Mouse (Mus musculus): Measurements from ENCODE around the gene Rpl23. TPM values are rescaled to one million over a fixed set of nuclear protein-coding genes. Genes with fewer than 3 reads are reported as not detected.

The Rpl23 gene
- polyA plus RNA-seq, 1 experiment from 2014 or later, result 457 TPM

DNA sequence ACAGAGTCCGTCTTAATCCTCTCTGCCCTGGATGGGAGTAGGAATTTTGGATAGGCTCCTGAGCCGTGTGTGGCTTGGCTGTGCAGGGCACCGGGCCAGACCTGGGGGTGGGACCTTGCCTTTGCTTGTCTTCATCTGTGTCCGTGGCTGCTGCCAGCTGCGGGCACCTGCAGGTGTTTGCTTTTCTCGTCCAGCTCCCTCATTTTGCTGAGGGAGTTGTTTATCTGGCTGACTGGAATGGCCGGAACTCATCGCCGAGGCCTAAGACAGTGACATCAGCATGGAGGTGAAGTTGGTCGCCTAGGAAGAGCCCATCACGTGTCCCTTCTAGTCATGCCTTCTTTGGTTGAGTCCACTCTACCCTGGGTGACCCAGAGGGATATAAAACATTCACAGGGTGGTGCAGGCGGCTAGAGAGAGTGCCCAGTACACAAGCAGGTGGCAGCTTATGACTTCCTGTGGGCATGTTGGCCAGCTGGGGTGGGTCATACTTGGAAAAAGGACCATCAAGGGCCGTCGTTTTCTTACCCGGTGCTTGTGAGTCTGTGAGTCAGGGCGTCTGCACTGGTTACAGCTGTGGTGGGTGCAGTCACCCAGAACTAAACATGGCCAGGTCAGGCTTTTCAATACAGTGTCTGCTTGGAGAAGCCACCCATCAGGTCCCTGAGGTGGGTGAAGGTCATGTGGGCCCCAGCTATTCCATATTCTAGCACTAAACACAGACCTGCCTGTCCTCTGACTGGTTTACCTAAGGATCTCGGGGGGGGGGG lies 31.7 kb upstream of the Rpl23 start:
- H3K9me3 ChIP-seq, result no peaks in the 10 kb centered on the region
- peaks cover 100% of the 10 kb centered on the region for H3K4me1 ChIP-seq
- no peak overlapping the region for H3K4me3 ChIP-seq
- H3K4me2 ChIP-seq, result no peak overlapping the region
- H3K9ac ChIP-seq, result no peak overlapping the region
- no peaks in the 10 kb centered on the region for H3K27me3 ChIP-seq
- H3K36me3 ChIP-seq, result peaks cover 41% of the 10 kb centered on the region
- ATAC-seq (ENCODE audit: borderline replicate concordance, extremely low read depth, low FRiP score, low TSS enrichment), result no peak
- WGBS, result 54% methylated on average over 17 of the region's 17 CpGs
- H3K27ac ChIP-seq, result peak overlapping the region; percentile 89

- H3K27ac ChIP-seq, result peak overlapping the region; percentile 89
- H3K9ac ChIP-seq, result peak overlapping the region; percentile 9; the same call in 1 of the 2 replicates
- H3K27me3 ChIP-seq, result no peaks in the 10 kb centered on the region
Measured at GRCm38 (mm10) chr11:97813085-97813484, 30.8 kb upstream of the Rpl23 start.

DNA sequence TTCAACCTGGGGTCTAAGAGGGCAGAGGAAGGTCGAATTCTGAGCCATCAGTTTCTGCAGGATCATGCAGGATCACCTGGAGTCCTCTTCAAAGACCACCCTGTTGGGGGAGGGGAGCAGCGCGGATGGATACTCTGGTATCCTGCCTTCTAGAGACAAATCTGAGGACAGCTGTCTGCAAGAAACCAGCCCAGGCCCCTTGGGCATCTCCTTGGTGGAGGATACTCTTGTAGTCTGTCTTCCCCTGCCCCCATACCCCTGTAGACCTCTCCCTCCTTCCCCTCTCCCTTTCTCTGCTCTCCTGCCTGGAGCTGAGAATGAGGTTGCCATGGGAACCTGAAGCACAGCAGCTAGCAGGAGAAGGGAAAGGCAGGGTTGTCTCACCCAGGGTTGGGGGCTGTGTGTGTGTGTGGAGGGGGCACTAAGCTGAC lies 30.3 kb upstream of the Rpl23 start:
- H3K4me3 ChIP-seq, result no peak overlapping the region
- peaks cover 100% of the 10 kb centered on the region for H3K4me1 ChIP-seq
- peak overlapping the region; percentile 89 for H3K27ac ChIP-seq
- peak overlapping the region; percentile 15; the same call in 1 of the 2 replicates for H3K9ac ChIP-seq
- peak; percentile 5; the same call in 1 of the 2 replicates for ATAC-seq (ENCODE audit: borderline replicate concordance, extremely low read depth, low FRiP score, low TSS enrichment)
- H3K27me3 ChIP-seq, result no peaks in the 10 kb centered on the region
- no peak overlapping the region for H3K4me2 ChIP-seq
- no peaks in the 10 kb centered on the region for H3K9me3 ChIP-seq
- WGBS, result 33% methylated on average over 3 of the region's 3 CpGs
- H3K36me3 ChIP-seq, result peaks cover 44% of the 10 kb centered on the region

More at GRCm38 (mm10) chr11:97813085-97813484, 30.8 kb upstream of the Rpl23 start:
- no peaks in the 10 kb centered on the region for H3K9me3 ChIP-seq
- peaks cover 44% of the 10 kb centered on the region for H3K36me3 ChIP-seq
- no peak for ATAC-seq (ENCODE audit: borderline replicate concordance, extremely low read depth, low FRiP score, low TSS enrichment)
- WGBS, result 46% methylated on average over 7 of the region's 7 CpGs
- H3K4me3 ChIP-seq, result no peak overlapping the region
- H3K4me2 ChIP-seq, result no peak overlapping the region
- peaks cover 100% of the 10 kb centered on the region for H3K4me1 ChIP-seq

GRCm38 (mm10) chr11:97811569-97812362 lies 29.5 kb upstream of the Rpl23 start:
- no peak overlapping the region for H3K4me3 ChIP-seq
- H3K36me3 ChIP-seq, result peaks cover 45% of the 10 kb centered on the region
- WGBS, result 35% methylated on average over 12 of the region's 13 CpGs
- H3K9ac ChIP-seq, result peak overlapping the region; percentile 29; the same call in 1 of the 2 replicates
- H3K4me1 ChIP-seq, result peaks cover 100% of the 10 kb centered on the region
- no peaks in the 10 kb centered on the region for H3K27me3 ChIP-seq
- H3K9me3 ChIP-seq, result no peaks in the 10 kb centered on the region
- no peak for ATAC-seq (ENCODE audit: borderline replicate concordance, extremely low read depth, low FRiP score, low TSS enrichment)
- H3K4me2 ChIP-seq, result no peak overlapping the region
- peak overlapping the region; percentile 89 for H3K27ac ChIP-seq

- Histone ChIP-seq H3K9ac (no peak overlapping the region), H3K9me3 (no peaks in the 10 kb centered on the region), H3K4me2 (peak overlapping the region; percentile 10; the same call in 1 of the 2 replicates), H3K27me3 (no peaks in the 10 kb centered on the region), H3K4me3 (no peak overlapping the region), H3K4me1 (peaks cover 100% of the 10 kb centered on the region), H3K27ac (peak overlapping the region; percentile 89; the same call in 1 of the 2 replicates), H3K36me3 (peaks cover 41% of the 10 kb centered on the region)
- 38% methylated on average over 3 of the region's 3 CpGs for WGBS
- ATAC-seq (ENCODE audit: borderline replicate concordance, extremely low read depth, low FRiP score, low TSS enrichment), result no peak
Measured at GRCm38 (mm10) chr11:97810970-97811369, 28.7 kb upstream of the Rpl23 start.

DNA sequence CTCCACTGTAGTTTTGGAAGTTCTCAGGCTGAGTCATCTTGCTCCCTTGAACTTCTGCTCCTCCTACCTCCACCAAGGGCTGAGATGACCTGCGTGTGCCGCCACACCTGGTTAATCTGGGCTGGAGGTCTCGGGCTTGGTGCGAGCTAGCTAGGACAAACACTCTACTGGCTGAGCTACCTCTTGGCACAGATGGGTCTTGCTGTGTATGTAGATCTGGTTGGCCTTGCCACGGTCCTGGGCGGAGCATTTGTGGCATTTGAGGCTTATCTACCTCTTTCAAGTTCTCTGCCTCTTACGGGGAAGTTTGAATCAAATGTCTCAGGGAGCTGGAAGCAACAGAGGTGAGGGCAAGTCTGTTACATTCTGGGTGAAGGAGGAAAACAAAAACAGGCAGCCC lies 28.1 kb upstream of the Rpl23 start:
- no peak for ATAC-seq (ENCODE audit: borderline replicate concordance, extremely low read depth, low FRiP score, low TSS enrichment)

DNA sequence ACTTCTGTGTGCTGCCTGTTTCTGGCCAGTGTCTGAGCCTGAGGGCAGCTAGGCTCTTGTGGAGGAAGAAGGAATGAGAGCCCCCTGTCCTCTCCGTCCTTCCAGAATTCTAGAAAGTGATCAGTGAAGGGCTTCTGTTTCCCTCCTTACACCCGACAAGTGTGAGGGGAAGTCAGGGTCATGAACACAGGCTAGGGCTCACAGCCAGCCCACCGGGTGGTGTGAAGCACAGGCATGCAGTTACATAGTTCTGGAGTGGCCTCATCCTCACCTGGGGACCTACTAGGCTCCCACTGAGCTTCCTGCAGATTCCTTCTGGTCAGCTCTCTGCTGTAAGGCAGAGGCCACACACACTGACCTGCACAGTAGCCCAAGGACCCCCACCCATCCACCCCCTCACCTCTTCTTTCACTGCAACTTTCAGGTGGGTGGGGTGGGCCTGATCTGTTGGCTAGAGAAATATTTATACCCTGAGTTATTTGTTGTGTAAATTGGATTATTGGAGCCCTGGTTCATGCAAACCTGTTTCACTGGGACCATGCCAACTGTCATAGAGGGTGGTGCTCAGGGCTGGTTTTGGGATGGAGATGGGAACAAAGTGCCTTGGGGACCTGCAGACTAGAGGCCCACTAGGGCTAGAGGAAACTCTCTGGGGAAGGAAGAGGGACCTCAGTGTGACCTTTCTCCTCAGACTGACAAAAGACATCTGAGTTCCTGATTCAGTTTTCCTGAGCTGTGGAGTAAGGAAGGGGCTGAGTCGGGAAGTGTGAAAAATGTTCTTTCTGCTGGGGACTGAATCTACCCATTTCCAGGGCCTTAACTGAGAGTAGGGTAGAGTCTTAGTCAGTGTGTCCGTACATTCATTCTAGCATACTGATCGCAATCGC lies 27.2 kb upstream of the Rpl23 start:
- H3K9ac ChIP-seq, result 0 out of 2 replicates have a peak overlapping the region, but pooled peaks have one; percentile 3
- 44% methylated on average over 7 of the region's 7 CpGs for WGBS

More for the DNA sequence above, 28.1 kb upstream of the Rpl23 start:
- H3K4me1 ChIP-seq, result peaks cover 100% of the 10 kb centered on the region
- peak overlapping the region; percentile 89 for H3K27ac ChIP-seq
- WGBS, result 52% methylated on average over 7 of the region's 7 CpGs
- no peak overlapping the region for H3K9ac ChIP-seq
- peak overlapping the region; percentile 10; the same call in 1 of the 2 replicates for H3K4me2 ChIP-seq
- H3K27me3 ChIP-seq, result no peaks in the 10 kb centered on the region
- H3K9me3 ChIP-seq, result no peaks in the 10 kb centered on the region
- no peak overlapping the region for H3K4me3 ChIP-seq
- peaks cover 34% of the 10 kb centered on the region for H3K36me3 ChIP-seq

GRCm38 (mm10) chr11:97808621-97809234 lies 26.5 kb upstream of the Rpl23 start:
- ATAC-seq (ENCODE audit: borderline replicate concordance, extremely low read depth, low FRiP score, low TSS enrichment), result no peak

More for the DNA sequence above, 27.2 kb upstream of the Rpl23 start:
- Histone ChIP-seq H3K27ac (peak overlapping the region; percentile 89), H3K36me3 (peaks cover 26% of the 10 kb centered on the region), H3K4me1 (peaks cover 100% of the 10 kb centered on the region), H3K4me3 (no peak overlapping the region), H3K27me3 (no peaks in the 10 kb centered on the region), H3K9me3 (no peaks in the 10 kb centered on the region), H3K4me2 (peak overlapping the region; percentile 3; the same call in 1 of the 2 replicates)
- no peak for ATAC-seq (ENCODE audit: borderline replicate concordance, extremely low read depth, low FRiP score, low TSS enrichment)

GRCm38 (mm10) chr11:97808093-97808492 lies 25.9 kb upstream of the Rpl23 start:
- H3K4me2 ChIP-seq, result peak overlapping the region; percentile 7; the same call in 1 of the 2 replicates

More at GRCm38 (mm10) chr11:97808621-97809234, 26.5 kb upstream of the Rpl23 start:
- Histone ChIP-seq H3K27me3 (no peaks in the 10 kb centered on the region), H3K36me3 (peaks cover 20% of the 10 kb centered on the region; the same call in 1 of the 2 replicates), H3K9ac (0 out of 2 replicates have a peak overlapping the region, but pooled peaks have one; percentile 3), H3K4me3 (no peak overlapping the region), H3K9me3 (no peaks in the 10 kb centered on the region), H3K4me1 (peaks cover 100% of the 10 kb centered on the region), H3K27ac (peak overlapping the region; percentile 89), H3K4me2 (peak overlapping the region; percentile 7; the same call in 1 of the 2 replicates)
- WGBS, result 32% methylated on average over 5 of the region's 5 CpGs

GRCm38 (mm10) chr11:97807626-97808025 lies 25.4 kb upstream of the Rpl23 start:
- WGBS, result 16% methylated on average over 6 of the region's 6 CpGs
- Histone ChIP-seq H3K9ac (no peak overlapping the region), H3K4me1 (peaks cover 98% of the 10 kb centered on the region), H3K4me3 (no peak overlapping the region), H3K4me2 (peak overlapping the region; percentile 7; the same call in 1 of the 2 replicates), H3K9me3 (no peaks in the 10 kb centered on the region), H3K27me3 (no peaks in the 10 kb centered on the region), H3K27ac (peak overlapping the region; percentile 89), H3K36me3 (peaks cover 13% of the 10 kb centered on the region; the same call in 1 of the 2 replicates)
- no peak for ATAC-seq (ENCODE audit: borderline replicate concordance, extremely low read depth, low FRiP score, low TSS enrichment)

More at GRCm38 (mm10) chr11:97808093-97808492, 25.9 kb upstream of the Rpl23 start:
- peaks cover 15% of the 10 kb centered on the region; the same call in 1 of the 2 replicates for H3K36me3 ChIP-seq
- no peaks in the 10 kb centered on the region for H3K9me3 ChIP-seq
- 13% methylated on average over 2 of the region's 2 CpGs for WGBS
- no peak overlapping the region for H3K9ac ChIP-seq
- peak; percentile 12; the same call in 1 of the 2 replicates for ATAC-seq (ENCODE audit: borderline replicate concordance, extremely low read depth, low FRiP score, low TSS enrichment)
- peaks cover 99% of the 10 kb centered on the region for H3K4me1 ChIP-seq
- no peaks in the 10 kb centered on the region for H3K27me3 ChIP-seq
- H3K4me3 ChIP-seq, result no peak overlapping the region
- H3K27ac ChIP-seq, result peak overlapping the region; percentile 89
